ENCODE assay signal across 8 mouse cellular contexts in the genomic region with DNA sequence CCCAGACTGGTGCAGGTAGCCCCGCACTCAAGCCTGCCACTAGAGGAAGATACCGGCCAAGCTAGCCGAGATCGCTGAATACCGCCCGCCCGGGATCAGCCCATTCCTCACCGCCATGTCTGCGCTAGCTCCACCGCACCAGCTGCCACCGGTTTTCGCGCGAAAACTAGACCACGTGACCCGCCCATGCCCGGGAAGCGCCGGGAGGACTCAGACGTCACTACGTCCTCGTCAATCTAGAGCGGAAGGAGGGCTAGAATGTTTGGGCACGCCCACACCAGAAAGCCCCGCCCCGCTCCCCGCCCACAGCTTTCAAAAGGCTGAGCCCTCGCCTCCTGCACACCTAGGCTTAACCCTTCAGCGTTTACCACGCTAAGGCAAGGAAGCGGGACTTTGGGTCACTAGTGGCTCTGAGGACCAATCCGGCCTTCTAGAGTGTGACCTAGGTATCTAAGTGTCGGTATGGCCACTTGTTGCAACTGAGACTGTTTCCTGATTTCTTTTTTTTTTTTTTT. TPM values are rescaled to one million over a fixed set of nuclear protein-coding genes. Genes with fewer than 3 reads are reported as not detected.
DNase-seq lines count a peak whose midpoint lies in the region; ATAC-seq and TF ChIP-seq lines count a peak whose summit lies in the region.

A gene (minus strand): TSS at position 247 of the 515 bp plus-strand sequence.

- 0 out of 2 replicates have a peak, but pooled peaks cover 2% of the 10 kb centered on the region for H3K4me1 ChIP-seq in cortical plate, adult 2 months (ENCODE audit: control insufficient read depth, insufficient read depth, low read length)
- H3K4me1 ChIP-seq in megakaryocyte, embryonic 14.5 days, result peaks cover 67% of the 10 kb centered on the region

- peak within 1 kb of the TSS; percentile 36 for H3K4me3 ChIP-seq in cortical plate, adult 2 months (ENCODE audit: insufficient read depth, low read length)
- H3K4me3 ChIP-seq in megakaryocyte, embryonic 14.5 days (replicated peaks), result peak within 1 kb of the TSS; percentile 98

- no peak for TF ChIP-seq CTCF in cortical plate, adult 2 months (IDR thresholded peaks at IDR 0.05; ENCODE audit: extremely low read depth, insufficient read depth, low read length)

- ATAC-seq in activated CD4-positive, CD25-positive, alpha-beta regulatory T cell, adult 4 months, result peak; percentile 73

- H3K9me3 ChIP-seq in megakaryocyte, embryonic 14.5 days, result no peaks in the 10 kb centered on the region

- H3K27ac ChIP-seq in cortical plate, adult 2 months (ENCODE audit: insufficient read depth, low read length), result no peak within 1 kb of the TSS

- peak; percentile 91 to 92 for DNase-seq in gastrocnemius, adult 8-10 months (ENCODE audit: low spot score in 2 of 2)
- peak; percentile 89 for DNase-seq in hindlimb bud, embryonic 11.5 days (ENCODE audit: extremely low spot score, low read depth, low spot score)
- peak; percentile 78 to 89 for DNase-seq in left cerebral cortex, adult 8-10 months (ENCODE audit: low spot score in 2 of 2)
- peak; percentile 96 for DNase-seq in right cerebral cortex, postnatal 10 days (ENCODE audit: low spot score in 2 of 2)
- DNase-seq in urinary bladder, postnatal 25 days (ENCODE audit: low spot score), result peak; percentile 90

- no peaks in the 10 kb centered on the region for H3K27me3 ChIP-seq in megakaryocyte, embryonic 14.5 days (replicated peaks)

- H3K36me3 ChIP-seq in megakaryocyte, embryonic 14.5 days (replicated peaks; ENCODE audit: low read length), result peaks cover 37% of the 10 kb centered on the region

- TF ChIP-seq POLR2A in cortical plate, adult 2 months (IDR thresholded peaks at IDR 0.05; ENCODE audit: extremely low read depth, insufficient read depth, low read length), result 0 out of 2 replicates have a peak, but pooled peaks have one; percentile 21

RNA-seq across cellular contexts. Expression of the gene that starts here (rescaled TPM):
- polyA plus RNA-seq in activated CD4-positive, CD25-positive, alpha-beta regulatory T cell, adult 4 months (2017; shearing (Covaris generic)), result 10 to 100 TPM; 27.0 to 41.8 TPM
- polyA plus RNA-seq in cortical plate, adult 2 months (2012; rRNA removed), result 4.4 TPM in 2 replicates
- total RNA-seq in gastrocnemius, adult 8-10 months (2022), result 1 to 10 TPM; 5.9 to 9.6 (median 7.8) TPM
- total RNA-seq in left cerebral cortex, adult 8-10 months (2022), result 1 to 10 TPM; 4.0 to 9.0 (median 4.6) TPM
- polyA plus RNA-seq in megakaryocyte, embryonic 14.5 days (2012; ENCODE audit: insufficient read depth, low replicate concordance), result 133 and 188 TPM in 2 replicates
